Mouse (Mus musculus): ENCODE measurements at regions not wholly inside any gene's neighbourhood (a gene's known extent, or its start where the extent isn't known, plus 50 kb on each side); places are given as distances from the start of the nearest gene placed in this dataset.
A peak's percentile ranks its signal among the peaks of the same experiment; 100 is the strongest.

- 91% methylated on average over 8 of the region's 8 CpGs for WGBS
- Histone ChIP-seq H3K27ac (replicated peaks; ENCODE audit: low read depth, low read length) (no peak overlapping the region), H3K4me2 (replicated peaks; ENCODE audit: low read depth, low read length, severe bottlenecking) (no peak overlapping the region), H3K4me3 (replicated peaks; ENCODE audit: low read length) (no peak overlapping the region), H3K9me3 (ENCODE audit: control insufficient read depth, low read length) (no peaks in the 10 kb centered on the region; the same call in 1 of the 2 replicates), H3K36me3 (ENCODE audit: control insufficient read depth, insufficient read depth, low read length) (no peaks in the 10 kb centered on the region), H3K4me1 (ENCODE audit: control insufficient read depth, insufficient read depth, low read length) (peaks cover 7% of the 10 kb centered on the region; the same call in 1 of the 2 replicates), H3K27me3 (ENCODE audit: control insufficient read depth, insufficient read depth, low read length) (no peaks in the 10 kb centered on the region), H3K9ac (ENCODE audit: low read depth, low read length, severe bottlenecking) (no peak overlapping the region)
- no peak for TF ChIP-seq POLR2A (IDR thresholded peaks at IDR 0.05; ENCODE audit: borderline replicate concordance, extremely low read depth, insufficient read depth, insufficient read length)
- no peak for ATAC-seq (ENCODE audit: low FRiP score, low read depth)
- no peak for DNase-seq (ENCODE audit: low spot score)
Measured at GRCm38 (mm10) chr4:106170731-106171130, 145.3 kb upstream of the Usp24 start.

DNA sequence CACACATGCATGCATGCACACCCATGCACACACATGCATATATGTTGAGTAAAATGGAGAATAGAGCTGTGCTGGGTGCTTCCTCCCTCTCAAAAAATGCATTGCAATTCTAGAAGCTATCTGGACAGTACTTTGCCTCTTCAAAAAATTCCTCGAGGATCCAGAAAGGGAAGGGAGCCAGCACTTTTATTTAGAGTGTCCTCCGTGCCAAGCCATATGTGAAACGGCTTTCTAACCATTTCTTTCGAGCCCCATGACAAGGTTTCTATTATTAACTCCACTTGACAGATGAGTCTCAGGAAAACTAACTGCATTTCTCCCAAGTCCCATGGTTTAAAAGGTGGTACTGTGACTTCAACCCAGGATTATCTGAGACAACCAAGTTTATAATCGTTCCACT lies 140.7 kb upstream of the Usp24 start:
- Histone ChIP-seq H3K4me3 (replicated peaks; ENCODE audit: low read length) (no peak overlapping the region), H3K9me3 (ENCODE audit: control insufficient read depth, low read length) (no peaks in the 10 kb centered on the region), H3K9ac (ENCODE audit: low read depth, low read length, severe bottlenecking) (no peak overlapping the region), H3K4me2 (replicated peaks; ENCODE audit: low read depth, low read length, severe bottlenecking) (no peak overlapping the region), H3K27ac (replicated peaks; ENCODE audit: low read depth, low read length) (no peak overlapping the region), H3K27me3 (ENCODE audit: control insufficient read depth, insufficient read depth, low read length) (no peaks in the 10 kb centered on the region), H3K4me1 (ENCODE audit: control insufficient read depth, insufficient read depth, low read length) (no peaks in the 10 kb centered on the region), H3K36me3 (ENCODE audit: control insufficient read depth, insufficient read depth, low read length) (no peaks in the 10 kb centered on the region)
- TF ChIP-seq POLR2A (IDR thresholded peaks at IDR 0.05; ENCODE audit: borderline replicate concordance, extremely low read depth, insufficient read depth, insufficient read length) = no peak
- DNase-seq (ENCODE audit: low spot score) = peak; percentile 78
- WGBS = 59% methylated on average over 5 of the region's 5 CpGs
- ATAC-seq (ENCODE audit: low FRiP score, low read depth) = no peak

GRCm38 (mm10) chr4:106185745-106186501 lies 130.1 kb upstream of the Usp24 start:
- WGBS = 71% methylated on average over 13 of the region's 13 CpGs
- no peak for TF ChIP-seq POLR2A (IDR thresholded peaks at IDR 0.05; ENCODE audit: borderline replicate concordance, extremely low read depth, insufficient read depth, insufficient read length)
- H3K4me1 ChIP-seq (ENCODE audit: control insufficient read depth, insufficient read depth, low read length) = peaks cover 5% of the 10 kb centered on the region; the same call in 1 of the 2 replicates
- H3K4me3 ChIP-seq (replicated peaks; ENCODE audit: low read length) = no peak overlapping the region
- no peak overlapping the region for H3K9ac ChIP-seq (ENCODE audit: low read depth, low read length, severe bottlenecking)
- H3K27me3 ChIP-seq (ENCODE audit: control insufficient read depth, insufficient read depth, low read length) = no peaks in the 10 kb centered on the region
- no peaks in the 10 kb centered on the region for H3K36me3 ChIP-seq (ENCODE audit: control insufficient read depth, insufficient read depth, low read length)
- ATAC-seq (ENCODE audit: low FRiP score, low read depth) = peak; percentile 15; the same call in 1 of the 2 replicates
- H3K9me3 ChIP-seq (ENCODE audit: control insufficient read depth, low read length) = no peaks in the 10 kb centered on the region
- H3K4me2 ChIP-seq (replicated peaks; ENCODE audit: low read depth, low read length, severe bottlenecking) = no peak overlapping the region
- no peak overlapping the region for H3K27ac ChIP-seq (replicated peaks; ENCODE audit: low read depth, low read length)
- peak; percentile 38 for DNase-seq (ENCODE audit: low spot score)

DNA sequence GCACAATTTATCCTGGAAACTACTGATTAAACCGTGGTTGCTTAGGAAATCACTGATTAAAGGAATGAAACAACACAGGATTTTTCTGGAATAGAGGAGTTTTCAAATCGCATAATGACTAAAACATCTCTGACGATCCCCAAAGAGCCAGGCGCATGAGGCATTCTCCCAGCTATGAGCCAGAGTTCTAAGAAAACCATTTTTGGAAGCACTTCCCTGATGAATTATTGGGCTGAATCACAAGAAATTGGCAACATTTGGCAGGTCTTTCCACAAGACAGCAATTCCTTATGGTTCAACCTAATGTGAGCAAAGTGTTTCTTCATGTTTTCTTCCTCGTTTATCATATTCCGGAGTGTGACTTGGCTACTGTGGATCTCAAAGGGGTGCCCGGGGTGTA lies 129.3 kb upstream of the Usp24 start:
- H3K4me2 ChIP-seq (replicated peaks; ENCODE audit: low read depth, low read length, severe bottlenecking) = no peak overlapping the region
- no peak for TF ChIP-seq POLR2A (IDR thresholded peaks at IDR 0.05; ENCODE audit: borderline replicate concordance, extremely low read depth, insufficient read depth, insufficient read length)

GRCm38 (mm10) chr4:106190248-106190647 lies 125.8 kb upstream of the Usp24 start:
- Histone ChIP-seq H3K4me1 (ENCODE audit: control insufficient read depth, insufficient read depth, low read length) (peaks cover 5% of the 10 kb centered on the region; the same call in 1 of the 2 replicates), H3K4me3 (replicated peaks; ENCODE audit: low read length) (no peak overlapping the region), H3K27ac (replicated peaks; ENCODE audit: low read depth, low read length) (no peak overlapping the region), H3K9me3 (ENCODE audit: control insufficient read depth, low read length) (no peaks in the 10 kb centered on the region), H3K27me3 (ENCODE audit: control insufficient read depth, insufficient read depth, low read length) (no peaks in the 10 kb centered on the region), H3K9ac (ENCODE audit: low read depth, low read length, severe bottlenecking) (no peak overlapping the region), H3K4me2 (replicated peaks; ENCODE audit: low read depth, low read length, severe bottlenecking) (no peak overlapping the region), H3K36me3 (ENCODE audit: control insufficient read depth, insufficient read depth, low read length) (no peaks in the 10 kb centered on the region)
- ATAC-seq (ENCODE audit: low FRiP score, low read depth) (no peak), DNase-seq (ENCODE audit: low spot score) (no peak)
- no peak for TF ChIP-seq POLR2A (IDR thresholded peaks at IDR 0.05; ENCODE audit: borderline replicate concordance, extremely low read depth, insufficient read depth, insufficient read length)
- WGBS = 76% methylated on average over 4 of the region's 4 CpGs

More for the DNA sequence above, 129.3 kb upstream of the Usp24 start:
- Histone ChIP-seq H3K4me3 (replicated peaks; ENCODE audit: low read length) (no peak overlapping the region), H3K27me3 (ENCODE audit: control insufficient read depth, insufficient read depth, low read length) (no peaks in the 10 kb centered on the region), H3K9ac (ENCODE audit: low read depth, low read length, severe bottlenecking) (no peak overlapping the region), H3K36me3 (ENCODE audit: control insufficient read depth, insufficient read depth, low read length) (no peaks in the 10 kb centered on the region), H3K9me3 (ENCODE audit: control insufficient read depth, low read length) (no peaks in the 10 kb centered on the region), H3K27ac (replicated peaks; ENCODE audit: low read depth, low read length) (no peak overlapping the region), H3K4me1 (ENCODE audit: control insufficient read depth, insufficient read depth, low read length) (peaks cover 5% of the 10 kb centered on the region; the same call in 1 of the 2 replicates)
- WGBS = 84% methylated on average over 7 of the region's 7 CpGs
- DNase-seq (ENCODE audit: low spot score) (no peak), ATAC-seq (ENCODE audit: low FRiP score, low read depth) (no peak)
